Mouse (Mus musculus): Measurements from ENCODE around the gene Mstn.

Mstn gene

GRCm38 (mm10) chr1:53061340-53061739 is at the start of gene Mstn:
Mstn (plus strand) TSS chr1:53061640.
- no peak for DNase-seq (ENCODE audit: low spot score in 2 of 2)

GRCm38 (mm10) chr1:53014716-53015115 is 46.7 kb upstream of the Mstn start:
- no peak for DNase-seq (ENCODE audit: low spot score in 2 of 2)

DNA sequence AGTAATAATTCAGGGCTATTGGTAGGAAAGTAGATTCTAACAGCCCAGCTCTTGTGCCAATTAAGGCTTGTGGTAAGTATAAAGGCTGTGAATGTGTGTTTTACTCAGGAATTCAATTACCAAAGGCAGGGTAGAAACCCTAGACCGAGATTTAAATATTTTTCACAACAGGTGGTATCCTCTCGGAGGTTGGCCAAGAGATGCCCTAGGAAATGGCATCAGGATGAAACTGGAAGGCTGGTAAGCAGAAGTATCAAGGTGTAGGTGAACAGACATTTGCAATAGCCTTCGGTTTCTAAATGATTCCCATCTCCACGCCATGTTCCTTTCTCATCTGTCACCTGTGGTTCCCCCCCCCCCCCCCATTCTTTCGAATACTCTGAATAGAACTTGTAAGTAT is 45.8 kb upstream of the Mstn start:
- no peak for DNase-seq (ENCODE audit: low spot score in 2 of 2)

GRCm38 (mm10) chr1:53018746-53019505 is 42.5 kb upstream of the Mstn start:
- DNase-seq (ENCODE audit: low spot score in 2 of 2), result no peak

DNA sequence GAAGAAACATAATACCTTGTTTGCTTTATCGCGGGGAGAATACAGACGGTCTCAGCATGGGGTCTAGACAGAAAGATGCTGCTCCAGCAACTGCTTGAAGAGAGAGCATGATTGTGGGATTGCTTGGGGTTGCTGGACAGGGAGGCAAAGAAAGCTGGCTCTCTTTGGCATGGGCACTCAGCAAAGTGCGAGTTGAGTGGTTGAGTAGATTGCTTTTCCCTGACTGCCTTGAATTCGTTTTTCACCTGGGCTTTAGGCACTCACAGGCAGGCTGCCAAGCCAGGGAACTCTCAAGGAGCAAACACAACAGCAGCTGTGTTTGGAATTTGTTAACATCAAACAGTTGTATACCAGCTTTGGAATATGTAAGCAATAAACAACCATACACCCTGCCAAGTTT is 41.4 kb upstream of the Mstn start, which contains the start of gene 1700019D03Rik:
TSS of gene 1700019D03Rik (minus strand) at position 101 of the 400 bp plus-strand sequence.
- DNase-seq (ENCODE audit: low spot score in 2 of 2), result no peak

DNA sequence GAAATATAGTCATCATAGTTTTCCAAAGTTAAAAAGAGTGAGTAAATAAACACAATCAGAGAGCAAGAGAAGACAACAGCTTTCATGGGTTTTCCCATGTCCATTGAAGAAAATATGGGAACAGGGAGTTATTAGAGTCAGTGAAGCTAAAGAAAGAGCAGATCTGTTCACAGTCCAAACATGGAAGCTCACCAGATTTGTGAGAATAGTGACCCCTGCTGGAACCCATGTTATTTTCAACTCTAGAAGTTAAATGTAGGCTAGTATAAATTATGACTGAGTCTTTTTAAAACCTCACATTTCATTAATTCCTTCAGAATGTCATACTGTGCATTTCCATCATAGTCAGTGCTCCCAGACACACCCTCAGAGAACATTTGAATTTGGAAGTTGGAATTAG is 28.9 kb upstream of the Mstn start:
- no peak for DNase-seq (ENCODE audit: low spot score in 2 of 2)

- DNase-seq (ENCODE audit: low spot score in 2 of 2), result no peak
Observed at GRCm38 (mm10) chr1:53037443-53037871, 24.0 kb upstream of the Mstn start.

DNA sequence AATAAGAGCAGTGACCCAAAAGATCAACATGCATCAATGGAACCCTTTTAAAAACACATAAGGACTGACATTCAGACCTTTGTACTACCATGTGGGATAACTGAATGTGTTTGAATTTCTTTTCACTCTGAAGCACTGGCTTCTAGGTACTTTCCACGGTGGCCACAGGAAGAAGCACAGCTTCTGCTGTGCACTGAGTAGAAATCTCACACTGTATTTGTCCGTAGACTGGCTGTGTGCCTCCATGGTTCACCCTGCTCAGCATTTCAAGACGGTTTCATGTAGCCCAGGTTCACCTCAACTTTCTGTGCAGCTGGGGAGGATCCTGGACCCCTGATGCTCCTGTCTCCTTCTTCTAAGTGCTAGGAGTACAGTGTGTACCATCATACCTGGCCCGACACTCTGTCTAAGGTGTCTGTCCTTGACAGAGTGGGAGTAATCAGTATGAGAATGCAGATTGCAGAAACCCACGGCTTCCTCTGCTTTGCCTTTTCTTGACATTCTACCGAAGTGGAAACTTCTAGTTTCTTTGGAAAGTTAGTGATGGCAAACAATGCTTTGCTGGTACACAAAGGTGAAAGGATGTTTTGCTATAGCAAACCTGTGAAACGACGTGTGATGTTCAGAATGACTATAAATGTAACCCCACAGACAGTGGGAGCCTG is 11.5 kb upstream of the Mstn start:
- DNase-seq (ENCODE audit: low spot score in 2 of 2), result no peak

DNA sequence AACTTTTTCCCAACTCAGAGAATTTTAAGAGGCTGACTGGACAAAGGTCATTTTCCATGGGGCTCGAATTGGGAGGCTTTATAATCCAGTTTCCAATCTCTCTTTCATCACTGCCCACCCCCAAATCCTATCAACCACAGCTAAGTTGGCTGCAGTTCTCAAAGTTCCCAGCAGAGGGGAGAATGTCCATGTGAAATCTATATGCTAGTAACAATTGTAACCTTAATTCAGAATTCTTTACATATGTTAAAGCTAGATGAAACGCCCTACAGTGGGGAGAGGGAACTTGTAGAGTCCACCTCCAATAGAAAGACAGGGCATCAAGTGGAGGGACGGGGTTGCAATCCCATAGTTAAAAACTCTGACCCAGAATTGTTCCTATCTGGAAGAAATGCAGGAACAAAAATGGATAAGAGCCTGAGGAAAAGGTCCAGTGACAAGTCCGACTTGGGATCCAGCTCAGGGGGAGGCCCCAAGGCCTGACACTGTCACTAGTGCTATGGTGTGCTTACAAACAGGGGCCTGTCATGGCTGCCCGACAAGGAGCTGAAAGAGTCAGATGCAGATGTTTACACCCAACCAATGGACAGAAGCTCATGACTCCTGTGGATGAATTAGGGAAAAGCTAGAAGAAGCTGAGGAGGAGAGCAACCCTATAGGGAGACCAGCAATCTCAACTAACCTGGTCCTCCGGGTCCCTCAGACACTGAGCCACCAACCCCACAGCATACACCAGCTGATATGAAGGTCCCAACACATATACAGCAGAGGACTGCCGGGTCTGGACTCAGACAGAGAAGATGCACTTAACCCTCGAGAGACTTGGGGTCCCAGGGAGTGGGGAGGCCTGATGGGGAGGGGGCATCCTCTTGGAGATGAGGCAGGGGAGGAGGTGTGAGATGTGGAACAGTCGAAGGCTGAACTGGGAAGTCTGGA is 8.1 kb upstream of the Mstn start:
- peak in 1 of 2 experiments; percentile 66 for DNase-seq (ENCODE audit: low spot score in 2 of 2)

GRCm38 (mm10) chr1:53059106-53059505 is 2.3 kb upstream of the Mstn start:
- DNase-seq (ENCODE audit: low spot score in 2 of 2), result no peak

DNA sequence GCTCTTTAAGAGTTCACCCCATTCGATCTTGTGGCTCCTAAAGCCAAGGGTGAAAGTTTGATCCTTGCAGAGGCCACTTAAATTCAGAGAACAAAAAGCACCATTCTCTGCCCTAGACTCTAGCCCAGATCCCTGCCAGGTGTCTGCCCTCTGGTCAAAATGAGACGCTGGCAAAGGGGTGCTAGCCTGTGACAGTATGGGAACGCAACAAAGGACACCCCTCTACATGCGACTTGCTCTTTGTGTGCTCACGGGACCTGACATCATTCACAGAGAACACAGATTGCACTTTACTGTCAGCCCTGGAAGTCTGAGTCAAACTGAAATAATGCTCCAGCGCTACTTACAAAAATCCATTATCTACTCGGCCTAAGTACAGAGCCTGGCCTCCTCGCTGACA is 941 bp upstream of the Mstn start:
- no peak for DNase-seq (ENCODE audit: low spot score in 2 of 2)

- DNase-seq (ENCODE audit: low spot score in 2 of 2), result no peak
Observed at GRCm38 (mm10) chr1:53061871-53062608, 600 bp downstream of the Mstn start.

DNA sequence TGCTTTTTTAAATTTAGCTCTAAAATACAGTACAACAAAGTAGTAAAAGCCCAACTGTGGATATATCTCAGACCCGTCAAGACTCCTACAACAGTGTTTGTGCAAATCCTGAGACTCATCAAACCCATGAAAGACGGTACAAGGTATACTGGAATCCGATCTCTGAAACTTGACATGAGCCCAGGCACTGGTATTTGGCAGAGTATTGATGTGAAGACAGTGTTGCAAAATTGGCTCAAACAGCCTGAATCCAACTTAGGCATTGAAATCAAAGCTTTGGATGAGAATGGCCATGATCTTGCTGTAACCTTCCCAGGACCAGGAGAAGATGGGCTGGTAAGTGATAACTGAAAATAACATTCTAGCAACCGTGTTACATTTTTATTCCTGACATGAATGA is 2.5 kb downstream of the Mstn start:
- no peak for DNase-seq (ENCODE audit: low spot score in 2 of 2)

- no peak for DNase-seq (ENCODE audit: low spot score in 2 of 2)
Observed at GRCm38 (mm10) chr1:53069726-53070514, 8.5 kb downstream of the Mstn start.

GRCm38 (mm10) chr1:53070664-53071175 is 9.3 kb downstream of the Mstn start:
- no peak for DNase-seq (ENCODE audit: low spot score in 2 of 2)

GRCm38 (mm10) chr1:53076656-53077055 is 15.2 kb downstream of the Mstn start:
- DNase-seq (ENCODE audit: low spot score in 2 of 2), result no peak

DNA sequence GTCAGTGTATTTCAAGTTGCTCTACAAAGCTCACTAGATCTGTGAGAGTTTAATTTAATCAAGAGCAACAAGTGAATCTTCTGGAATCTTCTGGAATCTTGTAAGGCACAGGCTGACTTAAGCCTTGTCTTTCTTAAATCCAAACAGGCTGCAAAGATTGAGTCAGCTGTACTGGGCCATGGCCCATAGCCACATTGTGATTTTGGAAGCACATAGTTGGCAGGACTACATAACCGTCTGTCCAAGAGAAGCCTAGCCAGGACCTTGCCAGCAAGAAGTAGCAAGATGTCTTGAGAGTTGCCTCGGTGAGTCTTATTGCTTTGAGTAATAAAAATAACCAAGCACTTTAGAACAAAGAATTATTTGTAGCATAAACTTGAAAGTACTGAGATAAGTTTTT is 18.4 kb downstream of the Mstn start:
- DNase-seq (ENCODE audit: low spot score in 2 of 2), result no peak

DNA sequence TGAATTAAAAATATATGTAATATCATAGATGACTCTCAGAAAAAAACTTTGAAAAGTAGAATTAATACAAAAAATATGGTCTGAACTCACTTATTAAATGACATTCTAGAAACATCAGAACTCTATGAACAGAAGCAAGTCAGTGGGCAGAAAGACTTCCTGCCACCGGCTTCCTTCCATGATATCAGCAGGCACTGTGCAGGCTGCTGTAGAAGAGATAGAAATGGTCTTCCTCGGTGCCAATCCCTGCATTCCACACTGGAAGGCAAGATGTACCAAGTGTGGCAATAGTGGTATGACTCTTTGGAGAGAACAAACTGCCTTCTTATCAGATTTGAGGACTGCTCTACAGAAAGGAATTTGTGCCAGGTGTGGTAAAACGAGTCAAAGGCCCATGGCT is 19.2 kb downstream of the Mstn start:
- no peak for DNase-seq (ENCODE audit: low spot score in 2 of 2)

DNA sequence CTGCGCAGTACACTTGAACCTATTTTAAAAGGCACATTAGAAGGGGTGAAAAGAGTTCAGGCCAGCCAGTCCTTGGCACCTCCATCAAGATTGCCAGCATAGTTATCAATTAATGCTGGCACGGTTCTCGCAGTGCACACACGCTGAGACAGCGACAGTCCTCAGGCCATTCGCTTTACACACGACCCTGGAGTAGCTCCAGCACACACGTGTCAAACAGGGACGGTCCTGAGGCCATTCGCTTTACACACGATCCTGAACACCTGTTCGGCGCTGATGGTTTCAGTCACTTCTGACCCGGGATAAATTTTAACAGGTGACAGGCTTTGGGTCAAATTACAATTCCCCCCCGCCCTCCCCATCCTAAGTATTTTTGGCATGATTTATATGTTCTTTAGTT is 23.8 kb downstream of the Mstn start:
- DNase-seq (ENCODE audit: low spot score in 2 of 2), result no peak

GRCm38 (mm10) chr1:53085991-53086390 is 24.6 kb downstream of the Mstn start:
- no peak for DNase-seq (ENCODE audit: low spot score in 2 of 2)

All from urinary bladder, postnatal 4 days (tissue).